Mouse (Mus musculus): ENCODE data around the gene Parp11. TPM values are rescaled to one million over a fixed set of nuclear protein-coding genes. Genes with fewer than 3 reads are reported as not detected.

Parp11 gene
- polyA plus RNA-seq, 1 experiment from 2014 or later = 61.1 TPM

GRCm38 (mm10) chr6:127420115-127420514 is 26.5 kb upstream of the Parp11 start:
- WGBS = 76% methylated on average over 2 of the region's 2 CpGs
- Histone ChIP-seq H3K27me3 (ENCODE audit: control insufficient read depth, insufficient read depth, low read length) (no peaks in the 10 kb centered on the region), H3K36me3 (ENCODE audit: control insufficient read depth, insufficient read depth, low read length) (no peaks in the 10 kb centered on the region), H3K4me2 (replicated peaks; ENCODE audit: low read depth, low read length) (no peak overlapping the region), H3K9ac (ENCODE audit: low read depth, low read length) (no peak overlapping the region), H3K4me3 (ENCODE audit: low read depth, low read length) (no peak overlapping the region), H3K27ac (ENCODE audit: low read depth, low read length) (no peak overlapping the region), H3K9me3 (ENCODE audit: control insufficient read depth, low read length) (no peaks in the 10 kb centered on the region), H3K4me1 (replicated peaks; ENCODE audit: control insufficient read depth, insufficient read depth, low read length) (no peaks in the 10 kb centered on the region)
- DNase-seq (ENCODE audit: low spot score) (no peak), ATAC-seq (ENCODE audit: low FRiP score) (no peak)

- no peak overlapping the region for H3K27ac ChIP-seq (ENCODE audit: low read depth, low read length)
- no peaks in the 10 kb centered on the region for H3K4me1 ChIP-seq (replicated peaks; ENCODE audit: control insufficient read depth, insufficient read depth, low read length)
- no peak for ATAC-seq (ENCODE audit: low FRiP score)
- H3K36me3 ChIP-seq (ENCODE audit: control insufficient read depth, insufficient read depth, low read length) = no peaks in the 10 kb centered on the region
- no peak for DNase-seq (ENCODE audit: low spot score)
- 84% methylated on average over 5 of the region's 5 CpGs for WGBS
- H3K4me3 ChIP-seq (ENCODE audit: low read depth, low read length) = no peak overlapping the region
- no peak overlapping the region for H3K9ac ChIP-seq (ENCODE audit: low read depth, low read length)
- no peaks in the 10 kb centered on the region for H3K27me3 ChIP-seq (ENCODE audit: control insufficient read depth, insufficient read depth, low read length)
- no peak overlapping the region for H3K4me2 ChIP-seq (replicated peaks; ENCODE audit: low read depth, low read length)
- no peaks in the 10 kb centered on the region for H3K9me3 ChIP-seq (ENCODE audit: control insufficient read depth, low read length)
Measured at GRCm38 (mm10) chr6:127425095-127425494, 21.5 kb upstream of the Parp11 start.

GRCm38 (mm10) chr6:127430716-127431115 is 15.9 kb upstream of the Parp11 start:
- DNase-seq (ENCODE audit: low spot score) = no peak
- H3K36me3 ChIP-seq (ENCODE audit: control insufficient read depth, insufficient read depth, low read length) = no peaks in the 10 kb centered on the region
- no peaks in the 10 kb centered on the region for H3K4me1 ChIP-seq (replicated peaks; ENCODE audit: control insufficient read depth, insufficient read depth, low read length)
- no peak overlapping the region for H3K4me3 ChIP-seq (ENCODE audit: low read depth, low read length)
- no peak overlapping the region for H3K9ac ChIP-seq (ENCODE audit: low read depth, low read length)
- H3K4me2 ChIP-seq (replicated peaks; ENCODE audit: low read depth, low read length) = no peak overlapping the region
- ATAC-seq (ENCODE audit: low FRiP score) = no peak
- no peak overlapping the region for H3K27ac ChIP-seq (ENCODE audit: low read depth, low read length)
- 85% methylated on average over 7 of the region's 7 CpGs for WGBS
- no peaks in the 10 kb centered on the region for H3K9me3 ChIP-seq (ENCODE audit: control insufficient read depth, low read length)
- no peaks in the 10 kb centered on the region for H3K27me3 ChIP-seq (ENCODE audit: control insufficient read depth, insufficient read depth, low read length)

- Histone ChIP-seq H3K4me1 (replicated peaks; ENCODE audit: control insufficient read depth, insufficient read depth, low read length) (no peaks in the 10 kb centered on the region), H3K27ac (ENCODE audit: low read depth, low read length) (no peak overlapping the region), H3K36me3 (ENCODE audit: control insufficient read depth, insufficient read depth, low read length) (no peaks in the 10 kb centered on the region), H3K9me3 (ENCODE audit: control insufficient read depth, low read length) (no peaks in the 10 kb centered on the region), H3K4me3 (ENCODE audit: low read depth, low read length) (no peak overlapping the region), H3K27me3 (ENCODE audit: control insufficient read depth, insufficient read depth, low read length) (no peaks in the 10 kb centered on the region), H3K4me2 (replicated peaks; ENCODE audit: low read depth, low read length) (no peak overlapping the region), H3K9ac (ENCODE audit: low read depth, low read length) (no peak overlapping the region)
- DNase-seq (ENCODE audit: low spot score) (no peak), ATAC-seq (ENCODE audit: low FRiP score) (no peak)
- 68% methylated on average over 6 of the region's 6 CpGs for WGBS
Measured at GRCm38 (mm10) chr6:127431196-127431766, 15.4 kb upstream of the Parp11 start.

GRCm38 (mm10) chr6:127433886-127434647 is 12.6 kb upstream of the Parp11 start:
- Histone ChIP-seq H3K27ac (ENCODE audit: low read depth, low read length) (no peak overlapping the region), H3K9me3 (ENCODE audit: control insufficient read depth, low read length) (no peaks in the 10 kb centered on the region), H3K4me1 (replicated peaks; ENCODE audit: control insufficient read depth, insufficient read depth, low read length) (no peaks in the 10 kb centered on the region), H3K27me3 (ENCODE audit: control insufficient read depth, insufficient read depth, low read length) (no peaks in the 10 kb centered on the region), H3K9ac (ENCODE audit: low read depth, low read length) (no peak overlapping the region), H3K36me3 (ENCODE audit: control insufficient read depth, insufficient read depth, low read length) (no peaks in the 10 kb centered on the region), H3K4me2 (replicated peaks; ENCODE audit: low read depth, low read length) (no peak overlapping the region), H3K4me3 (ENCODE audit: low read depth, low read length) (no peak overlapping the region)
- 85% methylated on average over 9 of the region's 9 CpGs for WGBS
- DNase-seq (ENCODE audit: low spot score) = no peak
- ATAC-seq (ENCODE audit: low FRiP score) = no peak

- no peaks in the 10 kb centered on the region for H3K9me3 ChIP-seq (ENCODE audit: control insufficient read depth, low read length)
- ATAC-seq (ENCODE audit: low FRiP score) (no peak), DNase-seq (ENCODE audit: low spot score) (no peak)
- H3K4me3 ChIP-seq (ENCODE audit: low read depth, low read length) = no peak overlapping the region
- H3K27ac ChIP-seq (ENCODE audit: low read depth, low read length) = no peak overlapping the region
- no peaks in the 10 kb centered on the region for H3K27me3 ChIP-seq (ENCODE audit: control insufficient read depth, insufficient read depth, low read length)
- WGBS = 90% methylated on average over 4 of the region's 4 CpGs
- H3K9ac ChIP-seq (ENCODE audit: low read depth, low read length) = no peak overlapping the region
- no peak overlapping the region for H3K4me2 ChIP-seq (replicated peaks; ENCODE audit: low read depth, low read length)
- no peaks in the 10 kb centered on the region for H3K36me3 ChIP-seq (ENCODE audit: control insufficient read depth, insufficient read depth, low read length)
- H3K4me1 ChIP-seq (replicated peaks; ENCODE audit: control insufficient read depth, insufficient read depth, low read length) = no peaks in the 10 kb centered on the region
Measured at GRCm38 (mm10) chr6:127434648-127434984, 12.0 kb upstream of the Parp11 start.

- Histone ChIP-seq H3K4me3 (ENCODE audit: low read depth, low read length) (no peak overlapping the region), H3K9me3 (ENCODE audit: control insufficient read depth, low read length) (no peaks in the 10 kb centered on the region), H3K9ac (ENCODE audit: low read depth, low read length) (no peak overlapping the region), H3K27ac (ENCODE audit: low read depth, low read length) (no peak overlapping the region), H3K36me3 (ENCODE audit: control insufficient read depth, insufficient read depth, low read length) (no peaks in the 10 kb centered on the region), H3K27me3 (ENCODE audit: control insufficient read depth, insufficient read depth, low read length) (no peaks in the 10 kb centered on the region), H3K4me2 (replicated peaks; ENCODE audit: low read depth, low read length) (no peak overlapping the region), H3K4me1 (replicated peaks; ENCODE audit: control insufficient read depth, insufficient read depth, low read length) (peaks cover 6% of the 10 kb centered on the region)
- DNase-seq (ENCODE audit: low spot score) (no peak), ATAC-seq (ENCODE audit: low FRiP score) (no peak)
- WGBS = 96% methylated on average over 3 of the region's 3 CpGs
Measured at GRCm38 (mm10) chr6:127439063-127439462, 7.6 kb upstream of the Parp11 start.

- H3K9ac ChIP-seq (ENCODE audit: low read depth, low read length) = no peak overlapping the region
- no peaks in the 10 kb centered on the region for H3K9me3 ChIP-seq (ENCODE audit: control insufficient read depth, low read length)
- ATAC-seq (ENCODE audit: low FRiP score) (no peak), DNase-seq (ENCODE audit: low spot score) (no peak)
- no peaks in the 10 kb centered on the region for H3K27me3 ChIP-seq (ENCODE audit: control insufficient read depth, insufficient read depth, low read length)
- no peak overlapping the region for H3K4me3 ChIP-seq (ENCODE audit: low read depth, low read length)
- H3K4me1 ChIP-seq (replicated peaks; ENCODE audit: control insufficient read depth, insufficient read depth, low read length) = peaks cover 6% of the 10 kb centered on the region
- no peak overlapping the region for H3K27ac ChIP-seq (ENCODE audit: low read depth, low read length)
- H3K4me2 ChIP-seq (replicated peaks; ENCODE audit: low read depth, low read length) = no peak overlapping the region
- 90% methylated on average over 5 of the region's 5 CpGs for WGBS
- no peaks in the 10 kb centered on the region for H3K36me3 ChIP-seq (ENCODE audit: control insufficient read depth, insufficient read depth, low read length)
Measured at GRCm38 (mm10) chr6:127439540-127440195, 7.0 kb upstream of the Parp11 start.
